9 mouse cellular contexts compared by ENCODE assay signal in the genomic region with DNA sequence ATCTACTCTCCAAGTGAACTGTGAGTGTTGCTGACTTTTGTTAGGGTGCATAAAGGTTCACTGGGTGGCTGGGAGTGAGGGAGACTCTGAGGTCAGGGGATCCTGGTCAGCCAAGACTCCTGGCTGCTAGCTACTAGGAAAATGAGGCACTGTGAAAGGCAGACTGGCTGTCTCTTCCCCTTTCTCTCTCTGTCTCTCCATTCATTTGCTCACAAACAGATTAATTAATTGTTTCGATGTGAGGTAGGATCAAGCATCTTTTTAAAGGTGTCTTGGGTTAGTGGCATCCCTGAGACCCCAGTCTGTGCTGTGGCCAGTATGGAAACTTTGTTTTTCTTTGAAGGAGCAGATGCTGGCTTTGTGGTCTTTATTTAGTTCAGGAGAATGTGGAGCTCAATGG. TPM values are rescaled to one million over a fixed set of nuclear protein-coding genes. Genes with fewer than 3 reads are reported as not detected.
DNase-seq lines count a peak whose midpoint lies in the region; ATAC-seq lines count a peak whose summit lies in the region.
"Had no signal": no experiment of that assay in that cellular context is flagged by ENCODE, and none has a peak within 500 bp of the region (broad histone marks: within the 10 kb centered on the region; RNA-seq: fewer than 3 reads in every experiment).

No protein-coding gene starts in this region.

- DNase-seq in lung, postnatal 25 days (ENCODE audit: low spot score) = no peak
- DNase-seq in forebrain, embryonic 14.5 days (ENCODE audit: low spot score) = no peak
- DNase-seq in spleen, postnatal 36 days (ENCODE audit: low spot score in 2 of 2) = no peak
- DNase-seq in gastrocnemius, postnatal 36 days = no peak

- peak overlapping the region; percentile 20 for H3K9ac ChIP-seq in lung, embryonic 16.5 days (ENCODE audit: low read length)
- peak overlapping the region; percentile 73 for H3K9ac ChIP-seq in forebrain, embryonic 14.5 days (ENCODE audit: low read length)
- peak overlapping the region; percentile 85 for H3K9ac ChIP-seq in limb, embryonic 13.5 days
- no peak overlapping the region; the same call in 1 of the 2 replicates for H3K9ac ChIP-seq in stomach, embryonic 15.5 days

- ATAC-seq in lung, embryonic 16.5 days (ENCODE audit: low read depth) = no peak
- ATAC-seq in forebrain, embryonic 14.5 days = no peak
- no peak for ATAC-seq in limb, embryonic 13.5 days (ENCODE audit: low FRiP score, low read depth)
- no peak for ATAC-seq in stomach, embryonic 15.5 days (ENCODE audit: insufficient read depth, low FRiP score, low read depth)

- peaks cover 11% of the 10 kb centered on the region for H3K27me3 ChIP-seq in lung, embryonic 16.5 days (ENCODE audit: control insufficient read depth, insufficient read depth, low read depth, low read length)
- H3K27me3 ChIP-seq in forebrain, embryonic 14.5 days (replicated peaks; ENCODE audit: control insufficient read depth, insufficient read depth, low read length) = no peaks in the 10 kb centered on the region
- peaks cover 29% of the 10 kb centered on the region for H3K27me3 ChIP-seq in limb, embryonic 13.5 days
- no peaks in the 10 kb centered on the region for H3K27me3 ChIP-seq in stomach, embryonic 15.5 days (replicated peaks)

- WGBS in lung, embryonic 16.5 days = 18% methylated on average over 1 of the region's 1 CpGs
- 0% methylated on average over 1 of the region's 1 CpGs for WGBS in forebrain, embryonic 14.5 days
- WGBS in limb, embryonic 13.5 days = 30% methylated on average over 1 of the region's 1 CpGs
- 14% methylated on average over 1 of the region's 1 CpGs for WGBS in stomach, embryonic 15.5 days

- no peaks in the 10 kb centered on the region for H3K36me3 ChIP-seq in lung, embryonic 16.5 days (ENCODE audit: control insufficient read depth, insufficient read depth, low read length)
- no peaks in the 10 kb centered on the region for H3K36me3 ChIP-seq in forebrain, embryonic 14.5 days (ENCODE audit: control insufficient read depth, insufficient read depth, low read length)
- peaks cover 3% of the 10 kb centered on the region for H3K36me3 ChIP-seq in limb, embryonic 13.5 days
- H3K36me3 ChIP-seq in stomach, embryonic 15.5 days = no peaks in the 10 kb centered on the region

- peak overlapping the region; percentile 57 for H3K4me2 ChIP-seq in lung, embryonic 16.5 days (ENCODE audit: low read depth, low read length)
- H3K4me2 ChIP-seq in forebrain, embryonic 14.5 days (ENCODE audit: low read length) = peak overlapping the region; percentile 56
- H3K4me2 ChIP-seq in limb, embryonic 13.5 days (replicated peaks) = peak overlapping the region; percentile 66
- H3K4me2 ChIP-seq in stomach, embryonic 15.5 days = peak overlapping the region; percentile 56

- peaks cover 15% of the 10 kb centered on the region for H3K4me1 ChIP-seq in lung, embryonic 16.5 days (replicated peaks; ENCODE audit: control insufficient read depth, insufficient read depth, low read length)
- peaks cover 46% of the 10 kb centered on the region for H3K4me1 ChIP-seq in forebrain, embryonic 14.5 days (ENCODE audit: control insufficient read depth, insufficient read depth, low read length)
- peaks cover 61% of the 10 kb centered on the region for H3K4me1 ChIP-seq in limb, embryonic 13.5 days
- H3K4me1 ChIP-seq in stomach, embryonic 15.5 days = peaks cover 39% of the 10 kb centered on the region

- H3K4me3 ChIP-seq in lung, embryonic 16.5 days (ENCODE audit: low read length) = peak overlapping the region; percentile 57
- peak overlapping the region; percentile 49 for H3K4me3 ChIP-seq in forebrain, embryonic 14.5 days (ENCODE audit: low read depth, low read length)
- peak overlapping the region; percentile 71 for H3K4me3 ChIP-seq in limb, embryonic 13.5 days
- peak overlapping the region; percentile 51 for H3K4me3 ChIP-seq in stomach, embryonic 15.5 days (replicated peaks)

- H3K27ac ChIP-seq in lung, embryonic 16.5 days (ENCODE audit: low read length) = no peak overlapping the region
- H3K27ac ChIP-seq in forebrain, embryonic 14.5 days (ENCODE audit: low read depth, low read length) = peak overlapping the region; percentile 78
- peak overlapping the region; percentile 81 for H3K27ac ChIP-seq in limb, embryonic 13.5 days
- peak overlapping the region; percentile 53 for H3K27ac ChIP-seq in stomach, embryonic 15.5 days

- intact Hi-C loops in gastrocnemius, postnatal 36 days (cut with DNase I) = loop anchor here (2.0 to 10.0 kb wide), 4 partner anchors 142 to 384 kb away; no protein-coding TSS in a partner anchor

- H3K9me3 ChIP-seq in lung, embryonic 16.5 days (ENCODE audit: control insufficient read depth, low read length) = no peaks in the 10 kb centered on the region
- no peaks in the 10 kb centered on the region for H3K9me3 ChIP-seq in forebrain, embryonic 14.5 days (replicated peaks; ENCODE audit: control insufficient read depth, low read length)
- H3K9me3 ChIP-seq in limb, embryonic 13.5 days = no peaks in the 10 kb centered on the region
- no peaks in the 10 kb centered on the region for H3K9me3 ChIP-seq in stomach, embryonic 15.5 days

RNA-seq across cellular contexts. Expression of a gene that starts 1.0 kb away (rescaled TPM):
- 27.4 and 27.6 TPM in 2 replicates for polyA plus RNA-seq in lung, embryonic 16.5 days (2015; fragmentation: Nextera tagmentation; extraction: Ambion mirVana)
- polyA plus RNA-seq in forebrain, embryonic 14.5 days (2014; fragmentation: Nextera tagmentation; extraction: Ambion mirVana) = 33.5 and 40.2 TPM in 2 replicates
- polyA plus RNA-seq in limb, embryonic 13.5 days (2015; fragmentation: Nextera tagmentation; extraction: Ambion mirVana) = 40.5 and 41.7 TPM in 2 replicates
- polyA plus RNA-seq in stomach, embryonic 15.5 days (2015; fragmentation: Nextera tagmentation; extraction: Ambion mirVana) = 18.2 and 22.6 TPM in 2 replicates
- 10 to 100 TPM in 1 of 2 experiments, 1 to 10 TPM in 1; 9.9 to 13.4 TPM for total RNA-seq in gastrocnemius, postnatal 36 days (2021)

RNA-seq across cellular contexts. Expression of a gene that starts 51.6 kb away (rescaled TPM):
- polyA plus RNA-seq in lung, embryonic 16.5 days (2015; fragmentation: Nextera tagmentation; extraction: Ambion mirVana) = 2.1 and 2.9 TPM in 2 replicates
- 0.95 and 0.99 TPM in 2 replicates for polyA plus RNA-seq in forebrain, embryonic 14.5 days (2014; fragmentation: Nextera tagmentation; extraction: Ambion mirVana)
- 0.10 and 0.47 TPM in 2 replicates for polyA plus RNA-seq in limb, embryonic 13.5 days (2015; fragmentation: Nextera tagmentation; extraction: Ambion mirVana)
- 0.14 TPM in 1 of 2 replicates, not detected in the other for polyA plus RNA-seq in stomach, embryonic 15.5 days (2015; fragmentation: Nextera tagmentation; extraction: Ambion mirVana)
- not detected for total RNA-seq in gastrocnemius, postnatal 36 days (2021)
- total RNA-seq: adrenal gland, adult 18-20 months; hematopoietic stem cell, adult 5-6 weeks had no signal
